In genomic region chr1:43375851-43376250, GRCm38 (mm10) we compare ENCODE assay signal across 23 mouse cellular contexts.
A peak's percentile ranks its signal among the peaks of the same experiment; 100 is the strongest.
DNase-seq lines count a peak whose midpoint lies in the region; ATAC-seq lines count a peak whose summit lies in the region.
"Had no signal": no experiment of that assay in that cellular context is flagged by ENCODE, and none has a peak within 500 bp of the region (broad histone marks: within the 10 kb centered on the region; RNA-seq: fewer than 3 reads in every experiment).

No protein-coding gene starts in this region.

- no peaks in the 10 kb centered on the region for H3K27me3 ChIP-seq in midbrain, embryonic 15.5 days (replicated peaks)
- H3K27me3 ChIP-seq: embryonic facial prominence, embryonic 12.5 days; embryonic facial prominence, embryonic 15.5 days; hindbrain, embryonic 12.5 days; hindbrain, embryonic 15.5 days had no signal

- no peaks in the 10 kb centered on the region for H3K36me3 ChIP-seq in midbrain, embryonic 15.5 days (replicated peaks)
- H3K36me3 ChIP-seq: embryonic facial prominence, embryonic 12.5 days; embryonic facial prominence, embryonic 15.5 days; hindbrain, embryonic 12.5 days; hindbrain, embryonic 15.5 days had no signal

- H3K27ac ChIP-seq in midbrain, embryonic 15.5 days = no peak overlapping the region
- H3K27ac ChIP-seq: embryonic facial prominence, embryonic 12.5 days; embryonic facial prominence, embryonic 15.5 days; gastrocnemius, adult 2 months; hindbrain, embryonic 12.5 days; hindbrain, embryonic 15.5 days had no signal

- ATAC-seq in CD4-positive, CD25-positive, alpha-beta regulatory T cell, adult 4 months = peak; percentile 37
- ATAC-seq in midbrain, embryonic 15.5 days (replicated peaks) = no peak
- ATAC-seq: forebrain, embryonic 14.5 days; forebrain, postnatal 0 days had no signal

- no peaks in the 10 kb centered on the region for H3K9me3 ChIP-seq in midbrain, embryonic 15.5 days
- H3K9me3 ChIP-seq: embryonic facial prominence, embryonic 12.5 days; embryonic facial prominence, embryonic 15.5 days; hindbrain, embryonic 12.5 days; hindbrain, embryonic 15.5 days had no signal

- 94% methylated on average over 4 of the region's 4 CpGs for WGBS in midbrain, embryonic 15.5 days

- no peaks in the 10 kb centered on the region for H3K4me1 ChIP-seq in midbrain, embryonic 15.5 days
- H3K4me1 ChIP-seq: embryonic facial prominence, embryonic 12.5 days; embryonic facial prominence, embryonic 15.5 days; hindbrain, embryonic 12.5 days; hindbrain, embryonic 15.5 days had no signal

- H3K4me2 ChIP-seq in midbrain, embryonic 15.5 days = no peak overlapping the region
- H3K4me2 ChIP-seq: embryonic facial prominence, embryonic 12.5 days; embryonic facial prominence, embryonic 15.5 days; heart, embryonic 11.5 days; hindbrain, embryonic 12.5 days; hindbrain, embryonic 15.5 days had no signal

- H3K4me3 ChIP-seq in midbrain, embryonic 15.5 days = no peak overlapping the region
- H3K4me3 ChIP-seq: embryonic facial prominence, embryonic 12.5 days; embryonic facial prominence, embryonic 15.5 days; gastrocnemius, adult 2 months; hindbrain, embryonic 12.5 days; hindbrain, embryonic 15.5 days had no signal

- peak; percentile 61 for DNase-seq in A20 (ENCODE audit: low read depth, low spot score)
- peak; percentile 40 for DNase-seq in induced T-regulatory cell, adult 2 months (ENCODE audit: low read depth)
- DNase-seq in naive thymus-derived CD4-positive, alpha-beta T cell, adult 2 months (ENCODE audit: low read depth) = peak; percentile 10
- DNase-seq in spleen, postnatal 4 days (ENCODE audit: low spot score in 2 of 2) = no peak
- DNase-seq in kidney, postnatal 25 days = no peak
- DNase-seq: adrenal gland, adult 2 months; adrenal gland, postnatal 14 days; cerebellum, adult 11 months; cerebellum, adult 2 months; cerebellum, adult 9-11 months; cerebellum, postnatal 25 days; forebrain, postnatal 0 days; gastrocnemius, adult 2 months; gastrocnemius, postnatal 14 days; heart, adult 11 months had no signal

- no peak overlapping the region for H3K9ac ChIP-seq in midbrain, embryonic 15.5 days
- H3K9ac ChIP-seq: embryonic facial prominence, embryonic 12.5 days; embryonic facial prominence, embryonic 15.5 days; forebrain, postnatal 0 days; hindbrain, embryonic 12.5 days; hindbrain, embryonic 15.5 days had no signal

Comparison
In these comparisons a context has a peak if more than half of its experiments do, and no peak if none do; other contexts are left out.
1. DNase-seq: peak in A20 (single experiment), induced T-regulatory cell, adult 2 months (single experiment) and naive thymus-derived CD4-positive, alpha-beta T cell, adult 2 months (single experiment); none in spleen, postnatal 4 days (0 of 2) and kidney, postnatal 25 days (0 of 2).